Mouse (Mus musculus) lung, postnatal 10 days (tissue): ENCODE results near the gene Egflam.

Experiments
- DNase-seq: peaks from one replicate; pipeline ENCODE4 v3.0.0; 2021

Gene Egflam

GRCm38 (mm10) chr15:7167906-7168532 is 230.2 kb downstream of the Egflam start:
- no peak for DNase-seq

GRCm38 (mm10) chr15:7167238-7167905 is 230.8 kb downstream of the Egflam start:
- peak; percentile 37 for DNase-seq

GRCm38 (mm10) chr15:7166735-7167134 is 231.5 kb downstream of the Egflam start:
- DNase-seq = no peak

- DNase-seq = no peak
These were observed 234.3 kb downstream of the Egflam start for GRCm38 (mm10) chr15:7163851-7164250.

GRCm38 (mm10) chr15:7160321-7160720 is 237.9 kb downstream of the Egflam start:
- DNase-seq = no peak

GRCm38 (mm10) chr15:7159869-7160268 is 238.3 kb downstream of the Egflam start:
- DNase-seq = no peak

- DNase-seq = no peak
These were observed 240.5 kb downstream of the Egflam start for GRCm38 (mm10) chr15:7157658-7158057.
